ENCODE assay signal across 10 mouse cellular contexts in genomic region chr16:43080923-43081702, GRCm38 (mm10).
DNase-seq lines count a peak whose midpoint lies in the region; ATAC-seq and TF ChIP-seq lines count a peak whose summit lies in the region.
"Had no signal": no experiment of that assay in that cellular context is flagged by ENCODE, and none has a peak within 500 bp of the region (broad histone marks: within the 10 kb centered on the region; RNA-seq: fewer than 3 reads in every experiment).

No protein-coding gene starts in this region.

- no peaks in the 10 kb centered on the region; the same call in 1 of the 2 replicates for H3K79me2 ChIP-seq in liver, adult 2 months (ENCODE audit: control insufficient read depth, insufficient read depth, low read length)

- no peak for TF ChIP-seq CTCF in liver, adult 2 months (IDR thresholded peaks at IDR 0.05; ENCODE audit: low read depth, low read length)

- no peaks in the 10 kb centered on the region for H3K9me3 ChIP-seq in embryonic facial prominence, embryonic 14.5 days (ENCODE audit: control insufficient read depth, low read length)
- H3K9me3 ChIP-seq in embryonic facial prominence, embryonic 10.5 days = no peaks in the 10 kb centered on the region
- no peaks in the 10 kb centered on the region for H3K9me3 ChIP-seq in liver, embryonic 11.5 days (ENCODE audit: control insufficient read depth, low read length)

- H3K36me3 ChIP-seq in embryonic facial prominence, embryonic 14.5 days (ENCODE audit: control insufficient read depth, insufficient read depth, low read length) = no peaks in the 10 kb centered on the region
- H3K36me3 ChIP-seq in embryonic facial prominence, embryonic 10.5 days (replicated peaks) = no peaks in the 10 kb centered on the region
- no peaks in the 10 kb centered on the region for H3K36me3 ChIP-seq in liver, adult 2 months (ENCODE audit: control insufficient read depth, insufficient read depth, low read length)
- H3K36me3 ChIP-seq in liver, embryonic 11.5 days (ENCODE audit: control insufficient read depth, insufficient read depth, low read length) = no peaks in the 10 kb centered on the region

- no peaks in the 10 kb centered on the region for H3K27me3 ChIP-seq in embryonic facial prominence, embryonic 14.5 days (replicated peaks; ENCODE audit: control insufficient read depth, insufficient read depth, low read length)
- no peaks in the 10 kb centered on the region for H3K27me3 ChIP-seq in embryonic facial prominence, embryonic 10.5 days (replicated peaks; ENCODE audit: low read depth, poor library complexity, severe bottlenecking)
- H3K27me3 ChIP-seq in liver, adult 2 months (ENCODE audit: control insufficient read depth, insufficient read depth, low read length) = no peaks in the 10 kb centered on the region
- no peaks in the 10 kb centered on the region for H3K27me3 ChIP-seq in liver, embryonic 11.5 days (replicated peaks; ENCODE audit: control insufficient read depth, insufficient read depth, low read length)

- 73% methylated on average over 5 of the region's 5 CpGs for WGBS in embryonic facial prominence, embryonic 14.5 days
- WGBS in embryonic facial prominence, embryonic 10.5 days = 86% methylated on average over 5 of the region's 5 CpGs
- 66% methylated on average over 5 of the region's 5 CpGs for WGBS in liver, adult 2 months
- WGBS in liver, embryonic 11.5 days = 70% methylated on average over 5 of the region's 5 CpGs

- peak; percentile 72 for ATAC-seq in embryonic facial prominence, embryonic 14.5 days (ENCODE audit: low read depth)
- ATAC-seq in liver, embryonic 11.5 days (replicated peaks; ENCODE audit: low FRiP score) = no peak
- peak; percentile 37; the same call in 1 of the 2 replicates for ATAC-seq in megakaryocyte progenitor cell, adult 5-6 weeks (replicated peaks; ENCODE audit: poor library complexity)
- ATAC-seq in megakaryocyte, adult 5-6 weeks (ENCODE audit: poor library complexity, severe bottlenecking) = no peak

- H3K4me2 ChIP-seq in embryonic facial prominence, embryonic 14.5 days (ENCODE audit: low read depth, low read length) = no peak overlapping the region
- no peak overlapping the region for H3K4me2 ChIP-seq in liver, embryonic 11.5 days

- H3K9ac ChIP-seq in embryonic facial prominence, embryonic 14.5 days (ENCODE audit: low read depth, low read length) = no peak overlapping the region
- 0 out of 2 replicates have a peak overlapping the region, but pooled peaks have one; percentile 10 for H3K9ac ChIP-seq in liver, adult 2 months (ENCODE audit: low read depth, low read length)
- no peak overlapping the region for H3K9ac ChIP-seq in liver, embryonic 11.5 days (ENCODE audit: low read depth, low read length)

- H3K4me3 ChIP-seq in embryonic facial prominence, embryonic 14.5 days (ENCODE audit: low read depth, low read length) = no peak overlapping the region
- no peak overlapping the region for H3K4me3 ChIP-seq in embryonic facial prominence, embryonic 10.5 days
- no peak overlapping the region for H3K4me3 ChIP-seq in liver, adult 2 months (ENCODE audit: insufficient read depth, low read depth, low read length)
- no peak overlapping the region for H3K4me3 ChIP-seq in liver, embryonic 11.5 days (ENCODE audit: low read depth, low read length)

- H3K4me1 ChIP-seq in embryonic facial prominence, embryonic 14.5 days (ENCODE audit: control insufficient read depth, insufficient read depth, low read length) = no peaks in the 10 kb centered on the region
- H3K4me1 ChIP-seq in embryonic facial prominence, embryonic 10.5 days = no peaks in the 10 kb centered on the region
- peaks cover 13% of the 10 kb centered on the region for H3K4me1 ChIP-seq in liver, adult 2 months (ENCODE audit: control insufficient read depth, insufficient read depth, low read length)
- no peaks in the 10 kb centered on the region for H3K4me1 ChIP-seq in liver, embryonic 11.5 days (replicated peaks; ENCODE audit: control insufficient read depth, insufficient read depth, low read length)

- H3K27ac ChIP-seq in embryonic facial prominence, embryonic 14.5 days (replicated peaks; ENCODE audit: low read depth, low read length) = 0 out of 2 replicates have a peak overlapping the region, but pooled peaks have one; percentile 10
- no peak overlapping the region for H3K27ac ChIP-seq in embryonic facial prominence, embryonic 10.5 days (replicated peaks)
- H3K27ac ChIP-seq in liver, adult 2 months (replicated peaks; ENCODE audit: insufficient read depth, low read depth, low read length) = peak overlapping the region; percentile 90
- no peak overlapping the region for H3K27ac ChIP-seq in liver, embryonic 11.5 days (ENCODE audit: low read depth, low read length)

- TF ChIP-seq POLR2A in liver, adult 2 months (IDR thresholded peaks at IDR 0.05; ENCODE audit: extremely low read depth, insufficient read depth, low read length) = no peak

- peak; percentile 68 for DNase-seq in embryonic facial prominence, embryonic 14.5 days (ENCODE audit: low spot score)
- DNase-seq in embryonic facial prominence, embryonic 10.5 days (ENCODE audit: low spot score) = no peak
- DNase-seq in liver, adult 2 months (ENCODE audit: extremely low read depth, low read depth, low spot score) = peak; percentile 60
- no peak for DNase-seq in liver, embryonic 11.5 days (ENCODE audit: low spot score)
- peak; percentile 24 to 40 for DNase-seq in cerebellum, postnatal 36 days
- DNase-seq in kidney, postnatal 36 days = no peak
- DNase-seq: heart, postnatal 14 days; lung, postnatal 36 days had no signal

Comparison
In these comparisons a context has a peak if more than half of its experiments do, and no peak if none do; other contexts are left out.
1. DNase-seq: peak in embryonic facial prominence, embryonic 14.5 days (single experiment), liver, adult 2 months (single experiment) and cerebellum, postnatal 36 days (2 of 2); none in embryonic facial prominence, embryonic 10.5 days (single experiment), liver, embryonic 11.5 days (single experiment) and kidney, postnatal 36 days (0 of 2).
2. H3K27ac ChIP-seq: peak in embryonic facial prominence, embryonic 14.5 days (single experiment) and liver, adult 2 months (single experiment); none in embryonic facial prominence, embryonic 10.5 days (single experiment) and liver, embryonic 11.5 days (single experiment).
3. ATAC-seq: peak in embryonic facial prominence, embryonic 14.5 days (single experiment) and megakaryocyte progenitor cell, adult 5-6 weeks (single experiment); none in liver, embryonic 11.5 days (single experiment) and megakaryocyte, adult 5-6 weeks (single experiment).